Mouse (Mus musculus) thymus, adult 2 months (tissue): Measurements from ENCODE around the gene Dennd1b.

Source experiments
- CTCF ChIP-seq: fragments of 200-500 bp; IDR thresholded peaks from 2 replicates; pipeline ENCODE4 v1.5.1; 2012; ENCODE audit warnings: mild to moderate bottlenecking, control low read depth, low read length, moderate library complexity, borderline replicate concordance; ENCODE audit not compliant: control insufficient read depth, poor library complexity, insufficient read depth; ENCODE audit errors: extremely low read depth
- POLR2A ChIP-seq: fragments of 200-500 bp; IDR thresholded peaks from 2 replicates; pipeline ENCODE4 v1.6.1; 2012; ENCODE audit warnings: mild to moderate bottlenecking, low read length, control low read depth, moderate library complexity; ENCODE audit not compliant: control insufficient read depth, poor library complexity, insufficient read depth; ENCODE audit errors: extremely low read depth

DNA sequence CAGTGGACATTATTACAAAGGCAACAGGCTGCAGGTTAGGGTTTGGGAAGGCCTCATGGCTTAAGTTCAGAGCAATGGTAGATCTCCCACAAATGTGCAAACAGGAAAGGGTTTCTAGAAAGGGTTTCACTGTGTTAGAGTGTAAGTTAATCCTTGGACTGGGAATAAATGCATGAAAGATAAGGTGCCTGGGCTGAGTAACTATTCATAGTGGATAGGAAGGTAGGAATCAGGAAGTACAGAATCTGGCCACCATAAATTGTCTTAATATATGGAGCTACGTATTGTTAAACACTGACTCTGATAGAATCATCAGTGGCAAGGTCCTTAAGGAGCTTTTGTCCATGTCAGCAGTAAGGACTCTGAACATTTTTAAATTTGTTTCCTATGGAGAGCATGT is 42.8 kb downstream of the Dennd1b start:
- TF ChIP-seq CTCF (no peak), POLR2A (no peak)
